Mouse (Mus musculus): ENCODE measurements at regions not wholly inside any gene's neighbourhood (a gene's known extent, or its start where the extent isn't known, plus 50 kb on each side); places are given as distances from the start of the nearest gene placed in this dataset.

DNA sequence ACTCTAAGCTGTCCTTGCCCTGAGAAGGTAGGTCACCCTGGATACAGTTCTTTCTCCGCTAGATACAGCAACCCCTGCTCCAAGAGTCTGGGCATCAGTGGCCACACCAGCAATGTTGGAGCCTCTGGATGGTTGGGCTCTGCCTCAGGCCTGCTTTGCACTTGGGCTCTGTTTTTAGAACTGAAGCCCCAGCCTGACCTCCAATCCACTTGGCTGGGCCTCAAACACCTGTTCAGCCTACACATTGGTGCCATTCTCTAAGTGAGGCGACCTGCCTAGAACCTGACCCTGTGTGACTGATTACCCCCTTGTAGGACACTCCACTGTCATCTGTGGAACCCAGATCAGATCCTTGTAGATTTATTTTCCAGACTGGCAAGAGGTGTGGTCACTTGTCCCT, 289.8 kb downstream of the Gm826 start:
- TF ChIP-seq CTCF (conservative IDR thresholded peaks at IDR 0.05 in 1 of 2, IDR thresholded peaks at IDR 0.05 in 1 of 2; ENCODE audit: low read depth in 2 of 2, low read length in 2 of 2): no peak
- TF ChIP-seq BHLHE40 (IDR thresholded peaks at IDR 0.05; ENCODE audit: low read depth, low read length): no peak
- TF ChIP-seq MYC (IDR thresholded peaks at IDR 0.05; ENCODE audit: low read depth, low read length): no peak
- TF ChIP-seq EP300 (IDR thresholded peaks at IDR 0.05; ENCODE audit: low read length): no peak
